Mouse (Mus musculus) forebrain, embryonic 10.5 days (tissue): ENCODE measurements around the gene Cldn10. TPM values are rescaled to one million over a fixed set of nuclear protein-coding genes. Genes with fewer than 3 reads are reported as not detected.

ENCODE experiments used
- DNase-seq: peaks from one replicate; pipeline ENCODE4 v3.0.0-alpha.2; 2017; ENCODE audit warnings: low spot score; ENCODE audit errors: extremely low spot score
- H3K27ac ChIP-seq: fragments of 300-500 bp; sonication (generic); 2 replicates; pipeline ENCODE4 v1.5.1; 2016; ENCODE audit warnings: mild to moderate bottlenecking
- H3K27me3 ChIP-seq: fragments of 300-500 bp; sonication (generic); 2 replicates; pipeline ENCODE4 v1.6.1; 2016; ENCODE audit warnings: mild to moderate bottlenecking; ENCODE audit not compliant: poor library complexity, severe bottlenecking
- H3K36me3 ChIP-seq: fragments of 300-500 bp; sonication (generic); replicated peaks from 2 replicates; pipeline ENCODE4 v1.6.1; 2016; ENCODE audit warnings: mild to moderate bottlenecking, moderate library complexity
- H3K4me1 ChIP-seq: fragments of 300-500 bp; sonication (generic); 2 replicates; pipeline ENCODE4 v1.6.1; 2016
- H3K4me3 ChIP-seq: fragments of 300-500 bp; sonication (generic); 2 replicates; pipeline ENCODE4 v1.5.1; 2016; ENCODE audit warnings: mild to moderate bottlenecking, moderate library complexity
- H3K9me3 ChIP-seq: fragments of 300-500 bp; sonication (generic); 2 replicates; pipeline ENCODE4 v1.6.1; 2016; ENCODE audit warnings: mild to moderate bottlenecking, moderate library complexity
- WGBS: fragments of 180-500 bp; shearing (Covaris S2); methylation state at CpG from one replicate; pipeline ENCODE4 v1.1.7; 2016; 5-methylcytosine and 5-hydroxymethylcytosine counted together
- polyA plus RNA-seq: library from polyadenylated mRNA; unstranded; fragments of >200 nt; fragmentation: Nextera tagmentation; extraction: Ambion mirVana; gene quantifications from 2 replicates; pipeline ENCODE4 v1.2.1, GENCODE M21; 2016

Gene Cldn10
- polyA plus RNA-seq, 1 experiment from 2014 or later: 3.1 TPM

DNA sequence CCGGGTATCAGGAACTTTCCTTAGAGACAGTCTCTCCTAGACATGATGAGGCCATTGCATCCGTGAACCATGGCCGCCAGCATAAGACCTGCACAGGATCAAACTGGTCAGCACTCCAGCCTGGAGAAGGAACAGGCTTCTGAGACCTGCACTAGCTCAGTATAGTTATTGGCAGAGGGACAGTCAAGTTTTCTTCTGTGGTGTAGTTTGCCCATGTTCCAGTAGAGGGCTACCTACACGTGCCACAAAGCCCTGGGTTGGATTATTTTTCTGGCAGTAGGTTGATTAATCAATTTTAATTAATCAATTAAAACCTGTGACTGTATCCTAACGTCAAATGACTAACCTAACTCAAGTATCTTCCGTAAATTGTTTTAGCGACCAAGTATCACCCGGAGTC, 131.3 kb downstream of the Cldn10 start:
- peaks cover 23% of the 10 kb centered on the region for H3K4me1 ChIP-seq
- no peak overlapping the region for H3K27ac ChIP-seq
- peaks cover 69% of the 10 kb centered on the region for H3K36me3 ChIP-seq
- H3K9me3 ChIP-seq: no peaks in the 10 kb centered on the region
- WGBS: 72% methylated on average over 8 of the region's 8 CpGs
- no peak overlapping the region for H3K4me3 ChIP-seq
- H3K27me3 ChIP-seq: peaks cover 38% of the 10 kb centered on the region
- DNase-seq: no peak

DNA sequence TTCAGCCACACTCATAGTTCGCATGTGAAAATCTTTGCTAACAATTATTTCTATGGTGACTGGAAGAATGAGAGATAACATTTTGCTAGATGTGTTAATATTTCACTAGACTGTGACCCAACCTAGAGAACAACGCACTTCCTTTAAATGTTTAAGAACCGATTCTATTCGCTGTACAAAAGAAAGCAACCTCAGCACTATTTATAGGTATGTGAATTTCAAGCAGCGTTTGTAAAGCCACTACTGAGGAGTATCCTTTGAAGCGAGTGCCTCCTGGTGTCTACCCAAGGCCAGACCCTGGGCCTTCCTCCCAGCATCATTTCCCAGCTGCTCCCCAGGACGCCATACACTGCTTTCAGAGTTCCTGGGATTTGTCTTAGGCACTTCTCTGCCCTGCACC, 132.9 kb downstream of the Cldn10 start:
- 64% methylated on average over 7 of the region's 7 CpGs for WGBS
- Histone ChIP-seq H3K9me3 (no peaks in the 10 kb centered on the region), H3K4me3 (no peak overlapping the region), H3K27me3 (peaks cover 46% of the 10 kb centered on the region), H3K27ac (no peak overlapping the region), H3K4me1 (peaks cover 39% of the 10 kb centered on the region), H3K36me3 (peaks cover 57% of the 10 kb centered on the region)
- DNase-seq: no peak

DNA sequence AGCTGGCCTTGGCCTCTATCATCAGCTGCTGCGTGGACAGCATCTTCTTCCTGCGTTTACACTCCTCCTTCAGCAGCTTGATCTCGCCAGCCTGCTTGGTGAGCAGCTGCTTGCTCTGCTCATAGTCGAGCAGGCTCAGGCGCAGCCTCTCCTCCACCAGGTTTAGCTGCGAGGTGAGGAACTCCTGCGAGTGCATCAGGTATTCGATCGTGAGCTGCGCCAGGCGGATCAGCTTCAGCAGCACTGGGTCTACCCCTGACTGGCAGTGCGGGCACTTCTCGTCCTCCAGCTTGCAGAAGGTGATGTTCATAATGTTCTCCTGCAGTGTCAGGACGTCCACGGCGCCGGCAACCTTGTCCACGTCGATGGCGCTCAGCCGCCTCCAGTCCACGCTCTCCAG, 134.5 kb downstream of the Cldn10 start:
- no peak for DNase-seq
- peaks cover 60% of the 10 kb centered on the region for H3K27me3 ChIP-seq
- H3K36me3 ChIP-seq: peaks cover 43% of the 10 kb centered on the region
- H3K4me1 ChIP-seq: peaks cover 44% of the 10 kb centered on the region
- peak overlapping the region; percentile 53; the same call in 1 of the 2 replicates for H3K27ac ChIP-seq
- H3K9me3 ChIP-seq: no peaks in the 10 kb centered on the region
- WGBS: 19% methylated on average over 22 of the region's 22 CpGs
- peak overlapping the region; percentile 75 for H3K4me3 ChIP-seq

DNA sequence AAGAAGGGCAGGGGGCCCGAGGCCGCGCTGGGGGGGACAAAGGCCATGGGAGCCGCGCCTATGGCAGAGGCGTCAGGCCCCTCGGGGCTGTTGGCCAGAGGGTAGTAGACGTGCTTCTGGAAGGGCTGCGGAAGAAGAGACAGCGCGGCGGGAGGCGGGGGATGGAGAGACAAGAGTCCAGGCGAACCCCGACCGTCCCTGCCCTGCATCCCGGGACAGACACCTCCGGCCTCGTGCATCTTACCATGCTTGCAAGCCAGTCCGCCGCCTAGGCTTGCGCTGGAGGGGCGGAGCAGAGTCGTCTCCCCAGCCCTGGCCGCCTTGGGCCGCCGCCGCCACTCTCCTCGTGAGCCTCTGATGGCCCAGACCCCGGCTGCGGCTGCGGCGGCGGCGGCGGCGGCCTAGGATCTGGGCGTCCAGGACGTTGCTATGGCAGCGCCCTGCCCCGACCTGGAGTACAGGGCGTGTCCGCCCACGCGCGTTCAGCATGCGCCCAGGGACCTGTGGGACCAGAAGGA, 135.0 kb downstream of the Cldn10 start:
- peaks cover 38% of the 10 kb centered on the region for H3K36me3 ChIP-seq
- peak overlapping the region; percentile 75 for H3K4me3 ChIP-seq
- 0% methylated on average over 47 of the region's 47 CpGs for WGBS
- H3K27ac ChIP-seq: peak overlapping the region; percentile 53
- H3K4me1 ChIP-seq: peaks cover 44% of the 10 kb centered on the region
- H3K9me3 ChIP-seq: no peaks in the 10 kb centered on the region
- peaks cover 60% of the 10 kb centered on the region for H3K27me3 ChIP-seq
- DNase-seq: peak; percentile 54

Other genes with a start within 250 kb of the Cldn10 start
- 3.0 and 3.6 TPM in 2 replicates for gene Abcc4, start 81.7 kb upstream of the Cldn10 start, polyA plus RNA-seq
- 13.0 and 13.9 TPM in 2 replicates for gene Dzip1, start 137.6 kb downstream of the Cldn10 start, polyA plus RNA-seq
- gene Dnajc3, start 150.1 kb downstream of the Cldn10 start, polyA plus RNA-seq: 28.4 and 32.2 TPM in 2 replicates